Mouse (Mus musculus) adrenal gland, postnatal 14 days (tissue): ENCODE measurements around the gene Nfib. TPM values are rescaled to one million over a fixed set of nuclear protein-coding genes. Genes with fewer than 3 reads are reported as not detected.

Source experiments
- DNase-seq: peaks from one replicate; pipeline ENCODE4 v3.0.0; 2021; ENCODE audit warnings: mixed read lengths
- total RNA-seq: library from RNA; stranded (reverse); gene quantifications from 2 replicates; pipeline ENCODE4 v1.2.3, GENCODE M21; 2021

Nfib gene
- total RNA-seq, 1 experiment from 2014 or later: 111 TPM

DNA sequence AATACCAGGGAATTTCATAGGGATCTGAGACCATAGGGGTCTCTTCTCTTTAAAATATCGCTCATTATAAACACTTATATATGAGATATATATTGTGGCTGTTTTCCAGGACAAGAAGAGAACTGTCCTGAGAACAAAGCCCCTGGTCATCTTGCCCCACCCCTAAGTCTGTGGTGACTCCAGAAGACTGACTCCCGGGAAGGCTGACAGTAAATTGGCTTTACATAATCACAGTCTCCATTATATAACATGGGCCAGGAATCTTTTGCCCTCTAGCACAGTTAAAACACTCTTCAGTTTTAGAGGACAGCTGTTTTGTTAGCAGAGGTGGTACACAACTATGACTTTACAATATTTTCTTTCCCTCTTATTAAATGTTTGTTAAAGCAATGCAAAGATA, 315.0 kb downstream of the Nfib start:
- DNase-seq: no peak

GRCm38 (mm10) chr4:82389876-82390275, 315.7 kb downstream of the Nfib start:
- peak; percentile 29 for DNase-seq

GRCm38 (mm10) chr4:82387620-82388019, 317.9 kb downstream of the Nfib start:
- no peak for DNase-seq

GRCm38 (mm10) chr4:82386222-82386993, 319.1 kb downstream of the Nfib start:
- no peak for DNase-seq

DNA sequence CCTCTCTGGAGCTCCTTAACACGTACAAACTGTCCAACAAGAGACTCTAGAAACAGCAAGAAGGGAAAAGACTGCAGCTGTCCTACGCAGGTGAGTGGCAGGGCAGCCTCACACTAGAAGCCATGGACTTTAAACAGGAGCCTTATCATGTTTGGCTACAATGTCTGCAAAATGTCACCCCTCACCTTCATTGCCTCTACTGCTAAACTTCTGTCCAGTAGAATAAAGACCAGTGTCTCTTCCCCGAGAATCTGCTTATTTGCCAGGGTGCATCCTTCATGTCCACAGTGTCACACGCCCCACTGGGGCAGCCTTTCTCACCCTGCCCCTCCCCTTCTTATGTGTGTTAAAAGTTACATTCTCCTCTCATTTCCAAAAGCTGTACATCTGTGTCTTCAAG, 319.9 kb downstream of the Nfib start:
- no peak for DNase-seq

GRCm38 (mm10) chr4:82383991-82384731, 321.4 kb downstream of the Nfib start:
- DNase-seq: no peak

DNA sequence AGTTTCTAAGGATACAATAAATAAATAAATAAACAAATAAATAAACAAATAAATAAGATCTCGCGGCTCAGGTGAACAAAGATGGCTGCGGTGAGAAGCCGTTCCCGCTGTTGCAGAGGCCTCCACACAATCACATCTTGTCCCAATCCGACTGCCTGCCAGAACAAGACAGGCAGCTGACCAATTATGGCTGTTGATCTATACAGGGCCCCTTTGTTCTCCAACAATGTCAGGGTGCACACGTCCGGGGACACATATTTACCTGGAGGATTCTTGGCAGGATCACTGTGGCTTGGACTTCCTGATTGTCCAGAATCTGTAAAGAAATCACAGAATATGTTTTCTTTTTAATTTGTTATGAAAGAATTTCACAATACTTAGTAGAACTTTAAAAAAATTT, 322.2 kb downstream of the Nfib start:
- DNase-seq: no peak

DNA sequence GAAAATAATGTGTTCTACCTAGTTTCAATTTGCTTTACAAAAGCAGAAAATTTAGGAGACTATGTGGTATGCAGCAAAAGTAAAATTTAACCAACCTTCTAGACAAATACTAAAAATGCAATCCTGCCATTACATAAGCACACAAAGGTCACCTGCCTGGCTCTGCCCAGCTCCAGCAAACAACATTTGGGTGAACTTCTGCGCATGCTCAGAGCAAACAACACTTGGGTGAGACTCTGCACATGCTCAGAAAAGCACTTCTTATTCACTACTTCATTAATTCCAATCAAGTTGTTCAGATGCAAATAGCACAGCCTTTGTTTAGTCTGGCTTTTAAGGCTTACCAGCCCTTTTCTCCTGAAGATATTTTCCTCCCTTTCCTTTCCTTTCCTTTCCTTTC, 323.8 kb downstream of the Nfib start:
- DNase-seq: no peak

DNA sequence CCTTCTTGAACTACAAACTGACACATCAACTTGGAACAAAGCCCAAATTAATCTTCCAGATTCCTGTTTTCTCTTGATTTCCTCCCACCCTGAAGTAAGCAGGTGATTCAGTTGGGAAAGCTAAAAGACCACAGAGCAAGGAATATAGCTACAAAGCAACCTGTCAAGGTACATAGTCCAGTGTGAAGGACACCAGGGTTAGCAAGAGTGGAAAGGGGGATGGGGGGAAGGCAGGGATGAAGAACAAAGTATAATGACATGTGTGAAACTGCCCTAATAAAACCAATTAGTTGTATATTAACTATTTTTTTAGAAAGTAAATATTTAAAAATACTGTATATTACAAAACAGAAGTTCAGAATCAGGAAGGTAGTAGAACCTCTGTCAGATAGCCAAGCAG, 325.0 kb downstream of the Nfib start:
- no peak for DNase-seq

DNA sequence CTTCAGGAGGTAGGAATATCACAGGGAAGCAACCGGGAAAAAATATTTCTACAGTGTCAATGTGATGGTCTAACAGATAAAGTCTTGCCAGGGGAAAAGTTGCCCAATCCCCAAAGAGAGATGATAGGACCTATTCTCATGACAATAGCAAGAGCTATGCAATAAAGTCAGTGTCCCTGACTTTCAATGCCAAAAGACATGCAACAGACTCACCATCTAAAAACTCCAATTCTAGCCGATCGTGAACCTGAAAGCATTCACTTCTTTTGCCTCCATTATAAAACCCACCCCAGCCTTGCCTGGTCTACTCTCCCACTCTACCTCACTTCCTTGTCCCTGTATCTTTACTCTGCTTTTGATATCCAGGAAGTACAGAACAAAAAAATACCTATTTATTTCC, 327.5 kb downstream of the Nfib start:
- no peak for DNase-seq

DNA sequence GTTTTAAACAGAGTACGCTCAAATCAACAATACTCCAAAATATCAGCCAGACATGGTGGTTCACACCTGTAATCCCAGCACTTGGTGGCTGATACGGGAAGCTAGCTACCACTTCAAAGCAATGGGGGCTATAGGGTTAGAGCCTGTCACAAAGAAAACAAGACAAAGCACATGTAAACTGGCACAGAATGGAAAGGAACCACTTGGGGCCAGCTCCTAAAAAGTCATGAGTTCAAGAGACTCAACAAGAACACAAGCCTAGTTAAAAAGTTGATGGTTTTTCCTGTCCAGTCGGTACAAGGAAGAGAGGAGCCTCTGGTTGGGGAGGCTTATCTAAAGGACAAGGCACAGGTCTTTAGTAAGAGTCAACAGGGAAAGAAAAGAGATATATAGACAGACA, 327.9 kb downstream of the Nfib start:
- no peak for DNase-seq

- DNase-seq: no peak
These were observed 331.0 kb downstream of the Nfib start for GRCm38 (mm10) chr4:82374560-82374959.

GRCm38 (mm10) chr4:82372217-82372616, 333.3 kb downstream of the Nfib start:
- DNase-seq: no peak

GRCm38 (mm10) chr4:82371471-82371870, 334.1 kb downstream of the Nfib start:
- DNase-seq: no peak

DNA sequence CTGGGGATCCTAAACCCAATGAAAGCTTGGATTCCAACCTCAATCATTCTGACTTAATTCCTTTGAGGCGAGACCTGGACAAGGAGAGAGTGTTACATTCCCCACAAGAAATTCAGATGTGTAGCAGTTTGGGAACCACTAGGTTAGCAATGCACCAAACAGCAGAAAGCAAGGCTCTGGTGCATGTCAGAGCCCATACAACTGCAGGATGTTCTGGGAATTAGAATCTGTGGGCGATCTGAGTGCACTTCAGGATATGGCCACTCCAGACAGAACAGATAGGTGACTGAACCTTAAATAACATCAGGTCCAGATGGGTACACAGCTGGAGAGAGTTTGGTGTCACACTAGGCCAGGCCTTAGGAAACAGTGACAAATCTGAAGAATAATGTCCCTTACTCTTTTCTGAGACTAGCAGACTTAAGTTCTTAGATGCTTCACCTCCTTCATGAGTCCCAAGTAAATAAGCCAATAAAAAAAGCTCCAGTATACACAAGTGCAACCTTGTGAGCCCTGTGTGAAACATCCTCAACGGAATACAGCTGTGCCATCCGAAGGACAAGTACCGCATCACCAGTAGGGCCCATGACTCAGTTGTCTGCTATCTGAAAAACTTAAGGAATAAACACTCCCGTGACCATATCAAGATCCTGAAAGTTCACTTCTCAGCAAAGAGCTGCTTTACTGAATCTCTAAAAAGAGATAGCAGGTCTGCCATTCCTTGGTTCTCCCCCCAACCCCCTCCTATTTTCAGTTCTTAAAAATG, 336.4 kb downstream of the Nfib start:
- no peak for DNase-seq

- DNase-seq: no peak
These were observed 337.3 kb downstream of the Nfib start for GRCm38 (mm10) chr4:82368091-82368775.

- no peak for DNase-seq
These were observed 340.7 kb downstream of the Nfib start for GRCm38 (mm10) chr4:82364696-82365385.

DNA sequence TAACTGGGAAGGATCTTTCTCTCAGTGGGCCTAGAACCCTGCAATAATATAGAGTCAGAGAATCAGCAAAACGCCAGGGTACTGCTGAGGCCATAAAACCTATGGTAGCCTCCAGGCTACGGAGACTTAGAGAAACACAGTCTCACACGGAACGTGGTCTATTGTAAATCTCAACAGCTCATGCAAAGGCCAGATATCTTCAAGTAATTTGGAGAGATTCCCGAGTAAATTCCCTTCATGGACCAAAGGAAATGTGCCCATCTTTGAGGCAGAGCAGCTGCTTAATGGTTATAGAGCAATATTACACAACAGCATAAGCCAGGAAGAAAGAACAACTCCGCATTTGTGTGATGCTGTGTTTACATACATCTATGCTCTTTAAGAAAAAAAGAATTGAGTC, 341.6 kb downstream of the Nfib start:
- DNase-seq: no peak

DNA sequence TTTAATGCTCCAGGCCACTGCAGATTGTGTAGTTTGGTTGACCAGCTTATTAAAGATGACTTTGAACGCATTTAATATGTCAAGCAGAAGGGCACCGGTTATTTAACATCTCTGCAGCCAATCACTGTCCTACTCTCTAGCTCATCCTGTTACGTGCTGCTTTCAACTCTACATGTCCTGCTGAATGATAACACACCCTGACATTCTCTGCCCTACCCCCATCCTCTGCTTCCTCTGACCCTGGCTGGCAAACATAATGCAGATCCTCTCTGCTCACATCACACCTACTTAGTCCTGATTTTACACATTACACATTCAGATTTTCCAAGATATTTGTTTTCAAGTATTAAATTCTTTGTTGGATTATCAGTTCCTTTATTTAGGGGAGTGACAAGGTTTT, 343.3 kb downstream of the Nfib start:
- DNase-seq: no peak

DNA sequence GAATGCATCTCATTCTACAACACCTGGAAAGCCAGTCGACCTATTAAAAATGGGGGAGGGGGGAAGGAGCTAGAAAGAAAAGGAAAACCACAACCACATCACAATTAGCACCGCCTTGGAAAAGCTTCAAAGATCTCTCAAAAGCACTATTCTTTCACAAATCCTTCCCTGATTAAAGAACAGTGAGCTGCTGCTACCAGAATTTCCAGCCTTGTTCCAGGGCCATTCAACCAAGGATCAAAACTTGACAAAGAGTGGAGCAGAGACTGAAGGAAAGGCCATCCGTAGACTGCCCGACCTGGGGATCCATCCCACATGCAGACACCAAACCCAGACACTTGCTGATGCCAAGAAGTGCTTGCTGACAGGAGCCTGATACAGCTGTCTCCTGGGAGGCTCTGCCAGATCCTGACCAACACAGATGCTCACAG, 345.5 kb downstream of the Nfib start:
- DNase-seq: no peak

DNA sequence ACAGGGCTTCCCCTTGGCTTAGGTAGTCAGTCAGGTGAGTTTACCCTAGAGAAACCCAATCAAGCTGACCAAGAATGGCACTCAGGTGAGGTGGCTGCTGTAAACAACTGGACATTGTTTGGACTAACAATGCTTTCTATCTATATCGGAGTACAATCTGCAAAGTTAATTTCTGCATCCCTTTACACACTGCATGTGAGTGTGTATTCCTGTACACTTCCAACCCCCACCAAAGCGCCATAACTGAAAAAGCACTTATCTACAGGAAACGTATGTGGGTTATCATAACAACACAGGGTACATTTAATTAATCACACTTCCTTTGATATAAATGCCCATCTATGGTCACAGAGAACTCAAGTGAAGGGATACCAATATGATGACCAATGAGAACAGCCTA, 346.4 kb downstream of the Nfib start:
- DNase-seq: no peak

DNA sequence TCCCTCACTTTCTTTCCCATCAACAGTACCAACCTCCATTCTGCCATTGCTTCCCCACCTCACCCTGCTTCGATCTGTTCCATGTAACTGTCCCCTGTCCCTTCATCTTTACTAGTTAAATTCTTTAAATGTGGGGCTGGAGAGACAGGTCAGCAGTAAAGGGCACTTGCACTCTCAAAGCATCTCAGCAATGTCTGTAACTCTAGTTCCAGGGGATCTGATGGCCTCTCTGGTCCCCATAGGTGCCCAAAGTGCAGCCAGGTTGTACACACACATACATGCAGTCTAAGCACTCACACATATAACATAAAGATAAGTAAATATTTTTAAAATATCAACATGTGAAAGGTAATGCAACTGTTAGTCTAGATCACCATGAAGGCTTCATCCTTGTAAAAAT, 356.5 kb downstream of the Nfib start:
- no peak for DNase-seq
